Mouse (Mus musculus): ENCODE measurements around the gene Rtraf.
"Not testable (repeated sequence)": the region's sequence is repeated elsewhere in the genome, so short reads cannot be mapped to it uniquely, and the experiment has no call there.

The Rtraf gene

GRCm38 (mm10) chr14:19823321-19824142 is at the start of gene Rtraf:
Gene Rtraf, minus strand, starts transcription at chr14:19823824.
- peak; percentile 100 for ATAC-seq (ENCODE audit: low TSS enrichment)

- no peak for ATAC-seq (ENCODE audit: low TSS enrichment)
Observed at GRCm38 (mm10) chr14:19867286-19867935, 43.8 kb upstream of the Rtraf start.

- not testable (repeated sequence) for ATAC-seq (ENCODE audit: low TSS enrichment)
Observed at GRCm38 (mm10) chr14:19865121-19865520, 41.5 kb upstream of the Rtraf start.

- no peak for ATAC-seq (ENCODE audit: low TSS enrichment)
Observed at GRCm38 (mm10) chr14:19861311-19862080, 37.9 kb upstream of the Rtraf start.

- ATAC-seq (ENCODE audit: low TSS enrichment): no peak
Observed at GRCm38 (mm10) chr14:19860281-19860680, 36.7 kb upstream of the Rtraf start.

GRCm38 (mm10) chr14:19858808-19859776 is 35.5 kb upstream of the Rtraf start:
- ATAC-seq (ENCODE audit: low TSS enrichment): peak; percentile 92

- no peak for ATAC-seq (ENCODE audit: low TSS enrichment)
Observed at GRCm38 (mm10) chr14:19858279-19858678, 34.7 kb upstream of the Rtraf start.

GRCm38 (mm10) chr14:19853471-19853870 is 29.8 kb upstream of the Rtraf start:
- no peak for ATAC-seq (ENCODE audit: low TSS enrichment)

- ATAC-seq (ENCODE audit: low TSS enrichment): peak; percentile 74
Observed at GRCm38 (mm10) chr14:19839600-19840332, 16.1 kb upstream of the Rtraf start.

- no peak for ATAC-seq (ENCODE audit: low TSS enrichment)
Observed at GRCm38 (mm10) chr14:19836289-19836688, 12.7 kb upstream of the Rtraf start.

GRCm38 (mm10) chr14:19825481-19825880 is 1.9 kb upstream of the Rtraf start:
- ATAC-seq (ENCODE audit: low TSS enrichment): no peak

- ATAC-seq (ENCODE audit: low TSS enrichment): no peak
Observed at GRCm38 (mm10) chr14:19821686-19822085, 1.9 kb downstream of the Rtraf start.

- peak; percentile 65 for ATAC-seq (ENCODE audit: low TSS enrichment)
Observed at GRCm38 (mm10) chr14:19817949-19818348, 5.7 kb downstream of the Rtraf start.

GRCm38 (mm10) chr14:19813061-19813460 is 10.6 kb downstream of the Rtraf start:
- peak; percentile 41 for ATAC-seq (ENCODE audit: low TSS enrichment)

GRCm38 (mm10) chr14:19809934-19810333 is 13.7 kb downstream of the Rtraf start:
- no peak for ATAC-seq (ENCODE audit: low TSS enrichment)

- no peak for ATAC-seq (ENCODE audit: low TSS enrichment)
Observed at GRCm38 (mm10) chr14:19807858-19808257, 15.8 kb downstream of the Rtraf start.

- no peak for ATAC-seq (ENCODE audit: low TSS enrichment)
Observed at GRCm38 (mm10) chr14:19807339-19807738, 16.3 kb downstream of the Rtraf start.

GRCm38 (mm10) chr14:19803623-19804022 is 20.0 kb downstream of the Rtraf start:
- ATAC-seq (ENCODE audit: low TSS enrichment): no peak

GRCm38 (mm10) chr14:19803222-19803621 is 20.4 kb downstream of the Rtraf start:
- no peak for ATAC-seq (ENCODE audit: low TSS enrichment)

GRCm38 (mm10) chr14:19801474-19802215 is 22.0 kb downstream of the Rtraf start:
- peak; percentile 62; the same call in 1 of the 2 replicates for ATAC-seq (ENCODE audit: low TSS enrichment)

Measured in frontal cortex, adult (tissue).